Mouse (Mus musculus) midbrain, embryonic 15.5 days (tissue): ENCODE results near the gene Pik3ip1. TPM values are rescaled to one million over a fixed set of nuclear protein-coding genes. Genes with fewer than 3 reads are reported as not detected.
A peak's percentile ranks its signal among the peaks of the same experiment; 100 is the strongest.

Source experiments
- ATAC-seq: fragments of 200-750 bp; cut with Nextera tagmentation; replicated peaks from 2 replicates; pipeline ENCODE4 v1.8.0; 2017; ENCODE audit warnings: moderate TSS enrichment
- H3K27ac ChIP-seq: fragments of 300-500 bp; sonication (generic); 2 replicates; pipeline ENCODE4 v1.5.1; 2015; ENCODE audit warnings: mild to moderate bottlenecking, inconsistent platforms
- H3K27me3 ChIP-seq: fragments of 300-500 bp; sonication (generic); replicated peaks from 2 replicates; pipeline ENCODE4 v1.6.1; 2015; ENCODE audit warnings: inconsistent platforms
- H3K36me3 ChIP-seq: fragments of 300-500 bp; sonication (generic); replicated peaks from 2 replicates; pipeline ENCODE4 v1.6.1; 2015; ENCODE audit warnings: inconsistent platforms
- H3K4me1 ChIP-seq: fragments of 300-500 bp; sonication (generic); 2 replicates; pipeline ENCODE4 v1.6.1; 2015; ENCODE audit warnings: inconsistent platforms
- H3K4me2 ChIP-seq: fragments of 300-500 bp; sonication (generic); 2 replicates; pipeline ENCODE4 v1.6.1; 2015; ENCODE audit warnings: inconsistent platforms, mild to moderate bottlenecking, moderate library complexity
- H3K4me3 ChIP-seq: fragments of 300-500 bp; sonication (generic); 2 replicates; pipeline ENCODE4 v1.5.1; 2015; ENCODE audit warnings: mild to moderate bottlenecking, inconsistent platforms
- H3K9ac ChIP-seq: fragments of 300-500 bp; sonication (generic); 2 replicates; pipeline ENCODE4 v1.6.1; 2015; ENCODE audit warnings: mild to moderate bottlenecking, inconsistent platforms
- H3K9me3 ChIP-seq: fragments of 300-500 bp; sonication (generic); 2 replicates; pipeline ENCODE4 v1.6.1; 2016; ENCODE audit warnings: inconsistent platforms
- WGBS: fragments of 180-500 bp; shearing (Covaris S2); methylation state at CpG from one replicate; pipeline ENCODE4 v1.1.7; 2015; ENCODE audit warnings: mixed read lengths; 5-methylcytosine and 5-hydroxymethylcytosine counted together
- polyA plus RNA-seq: library from polyadenylated mRNA; unstranded; fragments of >200 nt; fragmentation: Nextera tagmentation; extraction: Ambion mirVana; gene quantifications from 2 replicates; pipeline ENCODE4 v1.2.1, GENCODE M21; 2015

Gene Pik3ip1
- polyA plus RNA-seq, 1 experiment from 2014 or later = 26.5 TPM

DNA sequence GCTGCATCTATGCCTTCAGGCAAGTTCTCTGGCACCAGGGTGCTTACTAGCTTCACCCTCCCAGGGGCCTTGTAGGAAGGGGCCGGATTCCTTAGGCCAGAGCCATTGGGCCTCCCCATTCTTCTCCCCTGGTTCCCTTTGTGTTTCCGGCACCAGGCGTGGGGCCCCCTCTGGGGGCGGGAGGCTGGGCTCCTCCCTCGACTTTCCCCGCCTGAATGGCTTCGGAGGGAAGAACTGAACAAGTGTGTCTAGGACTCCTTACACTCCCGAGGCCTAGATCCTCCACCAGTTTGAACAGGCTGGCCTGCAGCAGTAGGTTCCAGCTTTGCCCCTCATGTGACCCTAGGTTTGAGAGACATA lies 38.2 kb upstream of the Pik3ip1 start:
- no peaks in the 10 kb centered on the region for H3K9me3 ChIP-seq
- H3K36me3 ChIP-seq = peaks cover 17% of the 10 kb centered on the region; the same call in 1 of the 2 replicates
- 0% methylated on average over 8 of the region's 8 CpGs for WGBS
- peak overlapping the region; percentile 99 for H3K27ac ChIP-seq
- no peaks in the 10 kb centered on the region for H3K27me3 ChIP-seq
- peak overlapping the region; percentile 55 for H3K9ac ChIP-seq
- peaks cover 71% of the 10 kb centered on the region for H3K4me1 ChIP-seq
- peak overlapping the region; percentile 85 for H3K4me2 ChIP-seq
- no peak for ATAC-seq
- peak overlapping the region; percentile 50 for H3K4me3 ChIP-seq

DNA sequence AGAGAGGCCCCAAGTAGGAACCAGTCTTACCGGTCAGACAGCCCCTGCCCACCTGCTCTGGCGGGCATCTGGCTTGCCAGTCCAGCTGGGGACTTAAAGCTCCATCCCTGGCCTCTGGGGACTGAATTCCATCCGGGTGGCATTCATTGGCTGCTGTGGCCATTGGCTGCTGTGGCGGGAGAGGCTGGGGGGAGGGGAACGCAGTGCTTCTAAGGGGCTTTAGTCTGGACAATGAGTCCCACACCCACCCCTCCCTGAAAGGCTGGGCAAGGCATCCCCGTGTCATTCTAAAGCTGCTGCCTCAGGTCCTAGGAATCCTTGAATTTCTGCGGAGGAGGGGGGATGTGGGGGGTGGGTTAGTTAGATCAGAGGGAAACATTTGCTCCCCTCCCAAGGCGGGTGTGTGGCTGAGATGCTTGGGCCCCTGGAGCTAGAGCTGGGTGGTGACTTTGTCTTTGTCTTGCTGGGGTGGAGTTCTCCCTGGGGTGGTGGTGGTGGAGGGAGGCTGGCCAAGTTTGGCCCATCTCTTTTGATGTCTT lies 37.4 kb upstream of the Pik3ip1 start:
- under 1% methylated on average over 8 of the region's 8 CpGs for WGBS
- Histone ChIP-seq H3K4me2 (peak overlapping the region; percentile 85), H3K9me3 (no peaks in the 10 kb centered on the region), H3K36me3 (peaks cover 17% of the 10 kb centered on the region; the same call in 1 of the 2 replicates), H3K9ac (peak overlapping the region; percentile 55), H3K27ac (peak overlapping the region; percentile 99), H3K27me3 (no peaks in the 10 kb centered on the region), H3K4me1 (peaks cover 66% of the 10 kb centered on the region), H3K4me3 (peak overlapping the region; percentile 50)
- no peak for ATAC-seq

- H3K27me3 ChIP-seq = no peaks in the 10 kb centered on the region
- peak overlapping the region; percentile 55 for H3K9ac ChIP-seq
- H3K27ac ChIP-seq = peak overlapping the region; percentile 99
- peak overlapping the region; percentile 50 for H3K4me3 ChIP-seq
- peaks cover 20% of the 10 kb centered on the region; the same call in 1 of the 2 replicates for H3K36me3 ChIP-seq
- H3K4me1 ChIP-seq = peaks cover 61% of the 10 kb centered on the region
- no peak for ATAC-seq
- peak overlapping the region; percentile 85 for H3K4me2 ChIP-seq
- WGBS = 9% methylated on average over 4 of the region's 4 CpGs
- no peaks in the 10 kb centered on the region for H3K9me3 ChIP-seq
These were observed 36.8 kb upstream of the Pik3ip1 start for GRCm38 (mm10) chr11:3293361-3293760.

DNA sequence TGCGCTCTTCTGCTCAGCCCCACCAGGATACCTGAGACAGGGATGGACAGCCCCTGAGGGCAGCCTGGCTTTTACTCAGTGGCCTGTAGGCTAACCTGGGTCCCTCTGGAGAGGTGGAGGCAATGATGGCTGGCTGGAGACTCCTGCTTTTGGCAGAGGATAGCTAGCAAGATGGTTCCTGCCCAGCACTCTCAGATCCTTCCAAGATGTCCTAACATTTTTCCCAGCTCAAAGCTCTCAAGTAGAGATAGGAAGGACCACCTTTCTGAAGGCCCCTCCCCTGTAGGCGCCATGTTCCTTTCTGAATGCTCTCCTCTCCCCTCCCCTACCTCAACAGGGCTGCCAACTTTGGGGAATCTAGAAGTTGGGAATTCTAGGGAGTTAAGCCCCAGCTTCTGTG lies 35.6 kb upstream of the Pik3ip1 start:
- peak overlapping the region; percentile 85 for H3K4me2 ChIP-seq
- peak overlapping the region; percentile 55; the same call in 1 of the 2 replicates for H3K9ac ChIP-seq

GRCm38 (mm10) chr11:3296056-3296455 lies 34.1 kb upstream of the Pik3ip1 start:
- Histone ChIP-seq H3K4me3 (no peak overlapping the region), H3K27me3 (no peaks in the 10 kb centered on the region), H3K9me3 (no peaks in the 10 kb centered on the region), H3K9ac (no peak overlapping the region), H3K36me3 (peaks cover 44% of the 10 kb centered on the region), H3K4me1 (peaks cover 55% of the 10 kb centered on the region), H3K4me2 (0 out of 2 replicates have a peak overlapping the region, but pooled peaks have one; percentile 0), H3K27ac (no peak overlapping the region)
- no peak for ATAC-seq
- WGBS = 61% methylated on average over 5 of the region's 5 CpGs

More for the DNA sequence above, 35.6 kb upstream of the Pik3ip1 start:
- Histone ChIP-seq H3K27ac (no peak overlapping the region), H3K36me3 (peaks cover 33% of the 10 kb centered on the region), H3K9me3 (no peaks in the 10 kb centered on the region), H3K27me3 (no peaks in the 10 kb centered on the region), H3K4me3 (peak overlapping the region; percentile 50), H3K4me1 (peaks cover 56% of the 10 kb centered on the region)
- ATAC-seq = no peak
- 84% methylated on average over 2 of the region's 2 CpGs for WGBS

- ATAC-seq = no peak
- Histone ChIP-seq H3K27me3 (no peaks in the 10 kb centered on the region), H3K4me2 (no peak overlapping the region), H3K4me1 (peaks cover 41% of the 10 kb centered on the region), H3K36me3 (peaks cover 53% of the 10 kb centered on the region), H3K27ac (no peak overlapping the region), H3K9ac (no peak overlapping the region), H3K9me3 (no peaks in the 10 kb centered on the region), H3K4me3 (no peak overlapping the region)
- WGBS = 85% methylated on average over 10 of the region's 10 CpGs
These were observed 32.1 kb upstream of the Pik3ip1 start for GRCm38 (mm10) chr11:3297871-3298812.

GRCm38 (mm10) chr11:3298813-3299185 lies 31.4 kb upstream of the Pik3ip1 start:
- H3K4me3 ChIP-seq = no peak overlapping the region
- H3K27ac ChIP-seq = no peak overlapping the region
- H3K27me3 ChIP-seq = no peaks in the 10 kb centered on the region
- H3K4me1 ChIP-seq = peaks cover 34% of the 10 kb centered on the region
- no peak for ATAC-seq
- no peak overlapping the region for H3K4me2 ChIP-seq
- no peak overlapping the region for H3K9ac ChIP-seq
- WGBS = 91% methylated on average over 14 of the region's 14 CpGs
- H3K36me3 ChIP-seq = peaks cover 55% of the 10 kb centered on the region
- no peaks in the 10 kb centered on the region for H3K9me3 ChIP-seq

DNA sequence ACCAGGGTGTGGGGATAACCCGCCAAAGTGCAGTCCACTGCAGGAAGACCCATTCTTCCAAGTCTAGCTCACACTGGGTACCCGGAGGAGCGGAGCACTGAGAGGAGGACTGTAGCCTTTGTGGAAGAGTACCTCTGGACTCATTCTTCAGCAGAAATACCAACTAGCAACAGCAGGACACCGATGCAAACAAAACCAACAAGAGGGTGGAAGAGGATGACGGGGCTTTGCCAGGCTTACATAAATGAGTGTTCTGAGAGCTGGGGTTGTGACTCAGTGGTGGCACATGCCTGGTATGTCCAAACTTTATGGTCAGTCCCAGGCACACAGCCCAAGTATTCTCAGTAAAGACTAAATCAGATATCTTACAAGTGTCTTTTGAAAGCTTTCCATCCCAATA lies 29.1 kb upstream of the Pik3ip1 start:
- Histone ChIP-seq H3K36me3 (peaks cover 57% of the 10 kb centered on the region), H3K27me3 (no peaks in the 10 kb centered on the region), H3K9me3 (no peaks in the 10 kb centered on the region), H3K4me1 (peaks cover 12% of the 10 kb centered on the region), H3K9ac (no peak overlapping the region), H3K4me3 (no peak overlapping the region), H3K4me2 (no peak overlapping the region), H3K27ac (no peak overlapping the region)
- WGBS = 93% methylated on average over 5 of the region's 5 CpGs
- no peak for ATAC-seq

DNA sequence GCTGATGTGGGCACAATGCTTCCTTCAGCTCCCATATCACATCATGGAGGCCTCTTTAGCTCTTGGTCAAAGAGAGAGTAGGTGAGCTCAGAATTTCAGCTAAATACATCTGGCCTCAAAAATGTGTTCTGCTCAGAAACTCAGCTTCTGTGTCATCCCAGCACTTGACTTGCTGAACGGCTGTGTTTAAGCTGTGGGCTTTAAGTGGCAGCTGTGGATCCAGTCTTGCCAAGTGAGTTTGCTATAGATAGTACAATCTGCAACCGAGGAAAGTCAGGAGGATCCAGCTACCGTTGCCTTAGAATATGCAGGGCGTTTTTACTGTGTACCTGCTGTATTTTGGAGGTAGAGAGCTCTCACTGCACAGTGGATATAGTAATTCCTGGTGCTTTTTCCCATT lies 27.8 kb upstream of the Pik3ip1 start:
- no peak overlapping the region for H3K4me3 ChIP-seq
- H3K36me3 ChIP-seq = peaks cover 69% of the 10 kb centered on the region
- no peaks in the 10 kb centered on the region for H3K9me3 ChIP-seq
- no peak overlapping the region for H3K27ac ChIP-seq
- no peak overlapping the region for H3K9ac ChIP-seq
- 91% methylated on average over 4 of the region's 4 CpGs for WGBS
- no peaks in the 10 kb centered on the region for H3K4me1 ChIP-seq
- H3K4me2 ChIP-seq = no peak overlapping the region
- H3K27me3 ChIP-seq = no peaks in the 10 kb centered on the region
- ATAC-seq = no peak

DNA sequence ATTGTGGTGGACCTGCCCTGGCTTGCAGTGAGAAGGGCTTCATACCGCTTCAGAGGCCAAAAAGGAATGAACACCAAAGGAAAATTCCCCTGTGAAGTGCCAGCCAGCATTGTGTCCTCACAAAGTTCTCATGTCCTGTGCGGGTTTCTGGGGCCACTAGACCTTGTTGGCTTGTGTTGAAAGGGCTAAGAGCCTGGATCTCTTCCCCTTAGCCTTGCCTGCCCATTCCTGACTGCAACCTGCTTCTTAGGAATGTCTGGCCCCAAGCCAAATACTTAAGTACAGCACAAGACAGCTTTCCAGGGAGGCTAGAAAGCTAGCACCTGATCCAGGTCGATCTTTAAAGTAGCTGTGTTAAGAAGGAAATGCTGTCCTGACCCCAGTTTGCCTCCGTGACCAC lies 27.4 kb upstream of the Pik3ip1 start:
- Histone ChIP-seq H3K4me3 (no peak overlapping the region), H3K9me3 (no peaks in the 10 kb centered on the region), H3K27me3 (no peaks in the 10 kb centered on the region), H3K36me3 (peaks cover 73% of the 10 kb centered on the region), H3K4me2 (no peak overlapping the region), H3K27ac (no peak overlapping the region), H3K4me1 (no peaks in the 10 kb centered on the region), H3K9ac (no peak overlapping the region)
- WGBS = 88% methylated on average over 4 of the region's 4 CpGs
- ATAC-seq = no peak

- no peaks in the 10 kb centered on the region for H3K27me3 ChIP-seq
- H3K36me3 ChIP-seq = peaks cover 77% of the 10 kb centered on the region
- no peak overlapping the region for H3K4me2 ChIP-seq
- no peak overlapping the region for H3K4me3 ChIP-seq
- 93% methylated on average over 4 of the region's 4 CpGs for WGBS
- H3K9me3 ChIP-seq = no peaks in the 10 kb centered on the region
- H3K27ac ChIP-seq = no peak overlapping the region
- no peak overlapping the region for H3K9ac ChIP-seq
- ATAC-seq = no peak
- H3K4me1 ChIP-seq = no peaks in the 10 kb centered on the region
These were observed 24.4 kb upstream of the Pik3ip1 start for GRCm38 (mm10) chr11:3305821-3306220.

GRCm38 (mm10) chr11:3307875-3308274 lies 22.3 kb upstream of the Pik3ip1 start:
- Histone ChIP-seq H3K36me3 (peaks cover 69% of the 10 kb centered on the region), H3K4me2 (no peak overlapping the region), H3K27ac (no peak overlapping the region), H3K27me3 (no peaks in the 10 kb centered on the region), H3K4me3 (no peak overlapping the region), H3K9ac (no peak overlapping the region), H3K4me1 (no peaks in the 10 kb centered on the region), H3K9me3 (no peaks in the 10 kb centered on the region)
- no peak for ATAC-seq
- WGBS = 97% methylated on average over 3 of the region's 3 CpGs
